Mouse (Mus musculus): ENCODE data around the gene Ptpa. TPM values are rescaled to one million over a fixed set of nuclear protein-coding genes. Genes with fewer than 3 reads are reported as not detected.

Ptpa gene
- total RNA-seq, 2 experiments from 2014 or later = 177 to 178 TPM

GRCm38 (mm10) chr2:30456104-30456980, 40.5 kb downstream of the Ptpa start:
- Histone ChIP-seq H3K27ac (no peak overlapping the region), H3K4me3 (no peak overlapping the region)
- intact Hi-C loops (cut with DNase I) = no loop called here
- DNase-seq (ENCODE audit: extremely low spot score in 1 of 2, low spot score in 2 of 2) = no peak
- no peak for TF ChIP-seq CTCF (IDR thresholded peaks at IDR 0.05)

GRCm38 (mm10) chr2:30458349-30458748, 42.5 kb downstream of the Ptpa start:
- no peak overlapping the region for H3K27ac ChIP-seq
- intact Hi-C loops (cut with DNase I) = no loop called here
- no peak for TF ChIP-seq CTCF (IDR thresholded peaks at IDR 0.05)
- no peak for DNase-seq (ENCODE audit: extremely low spot score in 1 of 2, low spot score in 2 of 2)
- no peak overlapping the region for H3K4me3 ChIP-seq

GRCm38 (mm10) chr2:30459241-30459640, 43.4 kb downstream of the Ptpa start:
- peak; percentile 17 for TF ChIP-seq CTCF (IDR thresholded peaks at IDR 0.05)
- Histone ChIP-seq H3K27ac (no peak overlapping the region), H3K4me3 (no peak overlapping the region)
- intact Hi-C loops (cut with DNase I) = no loop called here
- no peak for DNase-seq (ENCODE audit: extremely low spot score in 1 of 2, low spot score in 2 of 2)

- peak overlapping the region; percentile 44 for H3K4me3 ChIP-seq
- H3K27ac ChIP-seq = peak overlapping the region; percentile 29
- no peak for DNase-seq (ENCODE audit: extremely low spot score in 1 of 2, low spot score in 2 of 2)
- TF ChIP-seq CTCF (IDR thresholded peaks at IDR 0.05) = no peak
- intact Hi-C loops (cut with DNase I) = no loop called here
These were observed 47.5 kb downstream of the Ptpa start for GRCm38 (mm10) chr2:30463341-30463761.

- Histone ChIP-seq H3K27ac (peak overlapping the region; percentile 29), H3K4me3 (peak overlapping the region; percentile 44)
- peak; percentile 54 to 61 for DNase-seq (ENCODE audit: extremely low spot score in 1 of 2, low spot score in 2 of 2)
- TF ChIP-seq CTCF (IDR thresholded peaks at IDR 0.05) = no peak
- intact Hi-C loops (cut with DNase I) = no loop called here
These were observed 48.1 kb downstream of the Ptpa start for GRCm38 (mm10) chr2:30463904-30464330.

- peak overlapping the region; percentile 44 for H3K4me3 ChIP-seq
- intact Hi-C loops (cut with DNase I) = no loop called here
- no peak for DNase-seq (ENCODE audit: extremely low spot score in 1 of 2, low spot score in 2 of 2)
These were observed 48.6 kb downstream of the Ptpa start for GRCm38 (mm10) chr2:30464411-30464810.

GRCm38 (mm10) chr2:30466787-30467186, 50.9 kb downstream of the Ptpa start:
- no peak for DNase-seq (ENCODE audit: extremely low spot score in 1 of 2, low spot score in 2 of 2)
- Histone ChIP-seq H3K27ac (no peak overlapping the region), H3K4me3 (no peak overlapping the region)
- no peak for TF ChIP-seq CTCF (IDR thresholded peaks at IDR 0.05)
- intact Hi-C loops (cut with DNase I) = no loop called here

More at GRCm38 (mm10) chr2:30464411-30464810, 48.6 kb downstream of the Ptpa start:
- TF ChIP-seq CTCF (IDR thresholded peaks at IDR 0.05) = no peak
- H3K27ac ChIP-seq = peak overlapping the region; percentile 29

GRCm38 (mm10) chr2:30469009-30469408, 53.2 kb downstream of the Ptpa start:
- Histone ChIP-seq H3K4me3 (no peak overlapping the region), H3K27ac (peak overlapping the region; percentile 45)
- no peak for DNase-seq (ENCODE audit: extremely low spot score in 1 of 2, low spot score in 2 of 2)
- TF ChIP-seq CTCF (IDR thresholded peaks at IDR 0.05) = no peak
- intact Hi-C loops (cut with DNase I) = no loop called here

GRCm38 (mm10) chr2:30469796-30470142, 53.9 kb downstream of the Ptpa start:
- peak overlapping the region; percentile 56 for H3K4me3 ChIP-seq
- peak; percentile 68 for TF ChIP-seq CTCF (IDR thresholded peaks at IDR 0.05)
- H3K27ac ChIP-seq = peak overlapping the region; percentile 97
- peak; percentile 85 for DNase-seq (ENCODE audit: extremely low spot score in 1 of 2, low spot score in 2 of 2)
- intact Hi-C loops (cut with DNase I) = loop anchor here (1.0 to 5.0 kb wide), 4 partner anchors 143 to 325 kb away; no protein-coding TSS in a partner anchor

GRCm38 (mm10) chr2:30470143-30470946, 54.5 kb downstream of the Ptpa start:
- H3K4me3 ChIP-seq = peak overlapping the region; percentile 56
- intact Hi-C loops (cut with DNase I) = loop anchor here (1.0 to 5.0 kb wide), 4 partner anchors 142 to 324 kb away; no protein-coding TSS in a partner anchor
- peak; percentile 20 for TF ChIP-seq CTCF (IDR thresholded peaks at IDR 0.05)
- H3K27ac ChIP-seq = peak overlapping the region; percentile 97
- peak; percentile 62 to 65 for DNase-seq (ENCODE audit: extremely low spot score in 1 of 2, low spot score in 2 of 2)

- DNase-seq (ENCODE audit: extremely low spot score in 1 of 2, low spot score in 2 of 2) = no peak
- H3K27ac ChIP-seq = peak overlapping the region; percentile 83
- no peak overlapping the region for H3K4me3 ChIP-seq
- TF ChIP-seq CTCF (IDR thresholded peaks at IDR 0.05) = no peak
- intact Hi-C loops (cut with DNase I) = loop anchor here (1.0 to 5.0 kb wide), 4 partner anchors 30 to 301 kb away; no protein-coding TSS in a partner anchor
These were observed 55.2 kb downstream of the Ptpa start for GRCm38 (mm10) chr2:30471051-30471450.

Data from left cerebral cortex, adult 2 months (tissue).